15 mouse cellular contexts compared by ENCODE assay signal in the genomic region with DNA sequence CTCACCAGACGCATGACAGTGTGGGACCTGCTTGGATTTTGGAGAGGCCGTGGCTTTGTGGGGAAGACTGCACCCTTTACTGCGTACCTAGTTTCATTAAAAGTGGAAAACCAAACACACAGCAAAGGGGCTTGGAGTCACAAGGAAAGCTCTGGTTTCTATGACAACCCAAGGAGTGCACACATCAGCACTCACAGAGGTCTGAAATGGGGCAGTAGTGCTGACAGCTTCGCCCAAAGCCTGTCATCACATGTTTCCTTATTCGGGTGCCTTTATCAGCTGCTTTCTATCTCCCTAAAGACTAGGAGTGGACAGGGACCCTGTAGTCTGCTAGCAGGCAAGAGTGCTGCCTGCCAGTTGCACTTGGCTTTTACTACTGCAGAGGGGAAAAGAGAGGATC. TPM values are rescaled to one million over a fixed set of nuclear protein-coding genes. Genes with fewer than 3 reads are reported as not detected.
A peak's percentile ranks its signal among the peaks of the same experiment; 100 is the strongest.
DNase-seq lines count a peak whose midpoint lies in the region; ATAC-seq and TF ChIP-seq lines count a peak whose summit lies in the region.
"Had no signal": no experiment of that assay in that cellular context is flagged by ENCODE, and none has a peak within 500 bp of the region (broad histone marks: within the 10 kb centered on the region; RNA-seq: fewer than 3 reads in every experiment).

No protein-coding gene starts in this region.

- H3K27me3 ChIP-seq in hindbrain, embryonic 10.5 days (ENCODE audit: insufficient read depth, poor library complexity, severe bottlenecking): no peaks in the 10 kb centered on the region
- no peaks in the 10 kb centered on the region for H3K27me3 ChIP-seq in hindbrain, embryonic 12.5 days
- no peaks in the 10 kb centered on the region for H3K27me3 ChIP-seq in forebrain, embryonic 16.5 days (replicated peaks; ENCODE audit: control insufficient read depth, insufficient read depth, low read length)
- H3K27me3 ChIP-seq in midbrain, embryonic 14.5 days (ENCODE audit: control insufficient read depth, insufficient read depth, low read length): no peaks in the 10 kb centered on the region
- H3K27me3 ChIP-seq: lung, embryonic 15.5 days had no signal

- no peak; the same call in 1 of the 2 replicates for ATAC-seq in hindbrain, embryonic 12.5 days (ENCODE audit: low FRiP score)
- ATAC-seq in forebrain, embryonic 16.5 days: peak; percentile 33; the same call in 1 of the 2 replicates
- ATAC-seq in midbrain, embryonic 14.5 days (ENCODE audit: low FRiP score, low TSS enrichment): no peak

- no peak overlapping the region for H3K4me3 ChIP-seq in hindbrain, embryonic 10.5 days
- H3K4me3 ChIP-seq in hindbrain, embryonic 12.5 days: no peak overlapping the region
- H3K4me3 ChIP-seq in forebrain, embryonic 16.5 days (replicated peaks; ENCODE audit: low read length): no peak overlapping the region
- no peak overlapping the region for H3K4me3 ChIP-seq in midbrain, embryonic 14.5 days (replicated peaks; ENCODE audit: low read depth, low read length)
- no peak overlapping the region for H3K4me3 ChIP-seq in layer of hippocampus, adult 2 months
- H3K4me3 ChIP-seq: lung, embryonic 15.5 days; myocyte had no signal

- H3K4me1 ChIP-seq in hindbrain, embryonic 10.5 days (replicated peaks): peaks cover 9% of the 10 kb centered on the region
- peaks cover 8% of the 10 kb centered on the region; the same call in 1 of the 2 replicates for H3K4me1 ChIP-seq in hindbrain, embryonic 12.5 days
- H3K4me1 ChIP-seq in forebrain, embryonic 16.5 days (replicated peaks; ENCODE audit: control insufficient read depth, insufficient read depth, low read length): no peaks in the 10 kb centered on the region; the same call in 1 of the 2 replicates
- H3K4me1 ChIP-seq in midbrain, embryonic 14.5 days (ENCODE audit: control insufficient read depth, insufficient read depth, low read length): peaks cover 11% of the 10 kb centered on the region

- no peak overlapping the region for H3K4me2 ChIP-seq in hindbrain, embryonic 12.5 days (replicated peaks)
- no peak overlapping the region for H3K4me2 ChIP-seq in forebrain, embryonic 16.5 days (ENCODE audit: low read length)
- H3K4me2 ChIP-seq in midbrain, embryonic 14.5 days (ENCODE audit: low read length): peak overlapping the region; percentile 33
- H3K4me2 ChIP-seq: lung, embryonic 15.5 days had no signal

- peak; percentile 33 for DNase-seq in hindbrain, embryonic 10.5 days (ENCODE audit: low spot score)
- peak; percentile 39 for DNase-seq in embryo, embryonic 10.5 days (ENCODE audit: low spot score)
- DNase-seq in midbrain, embryonic 14.5 days: peak; percentile 72
- DNase-seq in urinary bladder, adult 18-20 months (ENCODE audit: low spot score in 2 of 2): no peak
- no peak for DNase-seq in layer of hippocampus, adult 2 months (ENCODE audit: low spot score in 2 of 2)
- DNase-seq in frontal cortex, adult 2 months (ENCODE audit: extremely low spot score in 1 of 2, low spot score in 1 of 2): no peak
- DNase-seq: adrenal gland, postnatal 36 days; cerebellum, adult 18-20 months; heart, adult 18-20 months; kidney, adult 8-10 months; thymus, adult 2 months had no signal

- WGBS in hindbrain, embryonic 10.5 days: 57% methylated on average over 5 of the region's 5 CpGs
- WGBS in hindbrain, embryonic 12.5 days: 39% methylated on average over 5 of the region's 5 CpGs
- 65% methylated on average over 5 of the region's 5 CpGs for WGBS in forebrain, embryonic 16.5 days
- 28% methylated on average over 5 of the region's 5 CpGs for WGBS in midbrain, embryonic 14.5 days

- H3K9ac ChIP-seq in hindbrain, embryonic 12.5 days: no peak overlapping the region
- H3K9ac ChIP-seq in forebrain, embryonic 16.5 days (replicated peaks; ENCODE audit: low read depth, low read length): no peak overlapping the region
- H3K9ac ChIP-seq in midbrain, embryonic 14.5 days (replicated peaks; ENCODE audit: low read length): no peak overlapping the region
- H3K9ac ChIP-seq: lung, embryonic 15.5 days had no signal

- H3K36me3 ChIP-seq in hindbrain, embryonic 10.5 days: no peaks in the 10 kb centered on the region
- no peaks in the 10 kb centered on the region for H3K36me3 ChIP-seq in hindbrain, embryonic 12.5 days
- H3K36me3 ChIP-seq in forebrain, embryonic 16.5 days (ENCODE audit: control insufficient read depth, insufficient read depth): no peaks in the 10 kb centered on the region
- H3K36me3 ChIP-seq in midbrain, embryonic 14.5 days (ENCODE audit: control insufficient read depth, insufficient read depth, low read length): no peaks in the 10 kb centered on the region
- H3K36me3 ChIP-seq: lung, embryonic 15.5 days had no signal

- H3K27ac ChIP-seq in hindbrain, embryonic 10.5 days: no peak overlapping the region
- H3K27ac ChIP-seq in hindbrain, embryonic 12.5 days: no peak overlapping the region
- H3K27ac ChIP-seq in forebrain, embryonic 16.5 days (ENCODE audit: low read length): no peak overlapping the region
- H3K27ac ChIP-seq in midbrain, embryonic 14.5 days (replicated peaks; ENCODE audit: low read depth, low read length): peak overlapping the region; percentile 64
- no peak overlapping the region for H3K27ac ChIP-seq in layer of hippocampus, adult 2 months
- H3K27ac ChIP-seq: lung, embryonic 15.5 days had no signal

- no peaks in the 10 kb centered on the region for H3K9me3 ChIP-seq in hindbrain, embryonic 10.5 days
- H3K9me3 ChIP-seq in hindbrain, embryonic 12.5 days (replicated peaks): no peaks in the 10 kb centered on the region
- no peaks in the 10 kb centered on the region for H3K9me3 ChIP-seq in forebrain, embryonic 16.5 days (ENCODE audit: control insufficient read depth, low read length)
- H3K9me3 ChIP-seq in midbrain, embryonic 14.5 days (ENCODE audit: control insufficient read depth, low read length): no peaks in the 10 kb centered on the region
- H3K9me3 ChIP-seq: lung, embryonic 15.5 days had no signal

- no peak for TF ChIP-seq CTCF in layer of hippocampus, adult 2 months (conservative IDR thresholded peaks at IDR 0.05)

RNA-seq across cellular contexts. Expression of a gene that starts 27.4 kb away (rescaled TPM):
- polyA plus RNA-seq in hindbrain, embryonic 10.5 days (2016; fragmentation: Nextera tagmentation; extraction: Ambion mirVana): 0.82 and 2.0 TPM in 2 replicates
- polyA plus RNA-seq in hindbrain, embryonic 12.5 days (2016; fragmentation: Nextera tagmentation; extraction: Ambion mirVana): 2.0 and 2.4 TPM in 2 replicates
- 3.1 and 5.2 TPM in 2 replicates for polyA plus RNA-seq in forebrain, embryonic 16.5 days (2015; fragmentation: Nextera tagmentation; extraction: Ambion mirVana)
- 5.9 and 6.7 TPM in 2 replicates for polyA plus RNA-seq in midbrain, embryonic 14.5 days (2014; fragmentation: Nextera tagmentation; extraction: Ambion mirVana)
- total RNA-seq in layer of hippocampus, adult 2 months (2021): 1 to 10 TPM; 1.1 to 1.2 TPM
- 5.4 and 5.5 TPM in 2 replicates for polyA plus RNA-seq in frontal cortex, adult 2 months (2012; rRNA removed)

Comparison
In these comparisons a context has a peak if more than half of its experiments do, and no peak if none do; other contexts are left out.
1. DNase-seq: peak in hindbrain, embryonic 10.5 days (single experiment), embryo, embryonic 10.5 days (single experiment) and midbrain, embryonic 14.5 days (single experiment); none in urinary bladder, adult 18-20 months (0 of 2), layer of hippocampus, adult 2 months (0 of 2) and frontal cortex, adult 2 months (0 of 2).